Mouse (Mus musculus): ENCODE results near the gene Krt87. TPM values are rescaled to one million over a fixed set of nuclear protein-coding genes. Genes with fewer than 3 reads are reported as not detected.
A peak's percentile ranks its signal among the peaks of the same experiment; 100 is the strongest.

Krt87 gene
- under 1 TPM; 0.55 to 0.62 TPM for total RNA-seq (2021)
- long read RNA-seq, result 0 reads

DNA sequence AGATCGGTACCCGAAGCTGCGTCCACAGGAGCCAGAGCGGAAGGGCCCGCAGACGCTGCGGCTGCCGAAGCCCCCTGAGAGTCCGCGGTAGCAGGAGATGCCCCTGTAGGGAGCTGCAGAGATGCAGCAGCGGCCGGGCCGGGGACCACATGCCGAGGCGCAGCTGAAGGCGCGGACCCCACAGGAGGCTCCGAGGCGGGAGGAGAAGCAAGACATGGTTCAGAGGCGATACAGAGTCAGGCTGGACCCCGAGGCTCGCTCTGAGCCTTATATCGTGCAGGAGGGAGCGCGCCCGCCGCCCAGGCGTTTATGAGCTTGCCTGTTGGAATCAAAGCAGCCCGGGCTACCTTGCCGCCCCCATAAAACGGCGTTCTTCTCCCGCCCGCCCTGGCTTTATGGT is at the start of gene Krt87:
Gene Krt87 (minus strand): TSS at position 250 of the 400 bp plus-strand sequence.
- DNase-seq (ENCODE audit: low spot score in 2 of 2), result no peak

DNA sequence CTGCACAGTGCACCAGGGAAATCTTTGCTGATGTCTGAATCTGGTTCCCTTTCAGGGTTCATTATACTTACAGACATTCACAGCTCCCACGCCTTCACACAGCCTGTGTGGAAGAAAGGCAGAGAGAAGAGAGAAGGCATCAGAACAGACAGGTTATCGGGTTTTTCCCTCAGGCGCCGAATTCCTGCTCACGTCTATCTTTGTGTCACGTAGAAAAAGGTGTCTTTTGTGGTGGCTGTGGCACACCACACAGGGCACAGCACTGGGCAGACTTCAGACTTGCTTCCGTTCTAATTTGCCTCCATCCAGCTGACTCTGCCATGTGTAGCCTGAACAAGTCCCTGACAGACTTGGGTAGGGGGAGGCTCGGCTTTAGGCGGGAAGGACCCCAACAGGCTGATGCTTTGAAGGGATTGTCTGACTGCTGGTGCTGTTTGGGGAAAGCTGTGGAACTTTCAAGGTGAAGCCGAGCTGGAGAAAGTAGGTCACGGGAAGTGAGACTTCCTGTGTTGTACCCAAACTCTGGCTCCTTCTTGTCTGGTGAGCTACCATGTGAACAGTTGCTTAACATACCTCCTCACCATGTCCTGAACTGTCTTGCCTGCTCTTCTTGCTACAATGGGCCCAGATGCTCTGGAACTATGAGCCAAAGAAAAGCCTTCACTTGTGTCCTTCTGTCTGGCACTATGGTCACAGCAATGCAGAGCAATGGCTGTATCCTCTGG is 47.5 kb upstream of the Krt87 start:
- DNase-seq (ENCODE audit: low spot score in 2 of 2), result no peak

DNA sequence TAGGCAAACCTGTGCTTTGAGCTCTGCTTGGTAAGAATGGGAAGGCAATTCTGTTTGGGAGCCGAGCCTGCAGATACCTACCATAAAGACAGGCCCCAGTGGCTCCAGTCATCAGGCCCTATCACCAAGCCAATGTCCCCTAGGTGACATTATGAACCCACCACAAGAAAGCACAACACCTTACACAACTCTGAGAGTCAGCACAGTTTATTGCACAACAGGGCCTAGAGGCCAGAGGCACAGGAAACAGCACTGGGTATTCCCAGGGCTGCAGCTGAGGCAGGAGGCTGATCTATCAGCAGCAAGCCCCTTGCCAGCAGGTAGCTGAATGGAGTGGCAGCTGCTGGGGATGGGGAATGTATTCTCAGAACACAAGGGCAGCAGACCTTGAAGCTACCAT is 46.3 kb upstream of the Krt87 start:
- DNase-seq (ENCODE audit: low spot score in 2 of 2), result no peak

DNA sequence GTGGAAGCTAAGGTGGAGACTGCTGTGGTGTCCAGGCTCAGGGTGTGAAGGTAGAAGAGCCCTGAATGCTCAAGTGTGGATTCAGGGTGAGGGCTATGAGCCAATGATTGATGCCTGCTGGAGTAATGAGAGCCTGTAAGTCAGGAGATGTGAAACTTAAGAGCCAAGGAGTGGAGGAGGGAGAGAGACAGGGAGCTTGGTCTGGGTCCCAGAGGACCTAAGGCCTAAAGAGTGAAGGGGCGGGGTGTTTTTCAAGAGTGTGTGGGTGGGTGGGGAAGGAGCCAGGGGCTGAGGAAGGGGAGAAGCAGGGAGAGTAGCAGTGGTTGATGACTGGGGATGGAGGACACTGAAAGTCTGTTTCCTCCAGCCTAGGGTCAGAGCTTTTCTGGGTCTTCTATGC is 45.0 kb upstream of the Krt87 start:
- no peak for DNase-seq (ENCODE audit: low spot score in 2 of 2)

DNA sequence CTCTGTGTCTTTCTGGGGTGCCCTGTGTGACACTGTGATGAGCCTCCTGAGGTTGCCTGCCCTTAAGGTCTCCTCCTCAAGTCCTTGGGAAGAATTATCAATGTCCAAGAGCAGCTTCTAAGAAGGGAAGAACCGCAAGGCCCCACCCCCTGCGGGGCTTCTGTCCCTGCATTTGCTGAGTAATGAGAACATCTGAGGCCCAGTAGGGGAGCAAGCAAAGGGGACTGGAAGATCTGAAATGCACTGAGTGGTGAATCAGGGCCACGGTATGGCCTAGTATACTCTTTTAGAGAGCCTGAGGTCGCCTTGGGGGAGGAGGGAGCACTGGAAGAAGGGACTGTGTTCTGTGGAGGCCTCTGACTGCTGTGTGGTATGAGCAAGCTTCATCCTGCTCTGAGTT is 43.5 kb upstream of the Krt87 start:
- no peak for DNase-seq (ENCODE audit: low spot score in 2 of 2)

DNA sequence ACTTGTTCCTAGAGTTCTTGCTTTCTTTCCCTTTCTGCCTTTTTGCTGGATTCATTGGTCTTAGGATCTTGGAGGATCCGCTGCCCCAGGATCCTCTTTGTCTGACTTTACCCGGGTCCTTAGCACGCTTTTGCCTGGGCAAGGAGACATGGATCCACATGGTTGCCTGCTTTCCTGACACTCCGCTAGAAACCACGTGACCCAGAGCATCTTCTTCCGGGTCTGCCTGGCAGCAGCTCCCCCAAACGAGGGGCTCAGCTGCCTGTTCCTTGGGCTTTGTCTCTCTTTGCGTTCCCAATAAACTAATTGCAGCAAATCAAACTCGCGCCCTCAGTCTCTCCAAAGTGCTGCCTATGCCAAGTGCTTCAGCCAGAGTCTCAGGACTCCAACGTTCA is 41.1 kb upstream of the Krt87 start:
- no peak for DNase-seq (ENCODE audit: low spot score in 2 of 2)

DNA sequence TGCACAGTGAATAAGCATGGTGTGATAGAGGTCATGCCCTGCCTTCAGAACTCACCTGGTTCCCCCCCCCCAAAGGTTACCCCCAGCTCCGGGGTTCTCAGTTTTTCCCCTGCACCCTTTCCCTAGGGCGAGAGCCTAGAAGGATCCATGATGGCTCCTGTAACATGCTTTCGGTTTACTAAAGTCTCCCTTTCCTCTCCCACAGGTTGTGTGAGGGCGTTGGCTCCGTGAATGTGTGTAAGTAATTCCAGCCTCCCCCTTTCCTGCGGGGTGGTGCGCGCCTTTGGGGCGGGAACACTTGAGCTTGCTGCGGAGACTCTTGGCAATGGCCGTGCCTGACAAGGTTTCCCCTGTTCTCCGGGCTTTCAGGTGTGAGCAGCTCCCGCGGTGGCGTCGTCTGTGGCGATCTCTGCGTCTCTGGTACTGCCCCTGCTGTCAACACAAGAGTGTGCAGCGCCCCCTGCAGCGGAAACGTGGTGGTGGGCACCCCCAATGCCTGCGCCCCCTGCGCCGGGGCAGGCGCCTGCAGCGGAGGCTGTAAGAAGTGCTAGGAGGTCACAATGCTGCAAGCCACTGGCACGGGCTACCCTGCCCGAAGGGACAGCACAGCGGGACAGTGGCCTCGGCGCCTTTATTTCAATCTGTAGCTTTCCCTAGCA is 40.5 kb upstream of the Krt87 start:
- DNase-seq (ENCODE audit: low spot score in 2 of 2), result peak; percentile 72 to 79

DNA sequence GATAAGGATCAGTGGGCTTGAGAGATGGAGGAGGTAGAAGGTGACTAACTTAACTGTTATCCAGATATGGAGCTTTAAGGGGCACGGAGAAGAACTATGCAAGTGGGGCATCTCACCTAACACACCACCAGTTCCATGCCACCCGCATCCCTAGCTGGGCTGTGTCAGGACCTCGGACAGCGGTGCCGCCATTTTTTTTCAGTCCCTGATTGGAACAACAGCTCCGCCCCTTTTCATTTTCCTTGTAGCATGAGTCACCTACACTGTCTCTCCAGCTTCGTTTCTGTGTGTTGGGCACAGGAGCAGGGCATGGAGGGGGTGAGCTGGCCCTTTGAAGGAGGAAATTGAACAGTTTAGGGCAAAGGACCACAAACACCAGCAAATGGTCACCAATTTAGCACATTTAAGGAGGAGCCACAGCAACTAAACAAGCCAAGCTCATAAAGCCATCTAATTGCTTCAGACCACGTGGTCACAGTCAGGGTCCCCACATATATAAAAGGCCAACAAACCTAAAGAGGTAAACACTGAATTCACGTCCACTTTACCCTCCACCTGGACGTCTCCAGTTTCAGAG is 34.4 kb upstream of the Krt87 start, which contains the start of gene Krt86:
Gene Krt86 (plus strand): TSS at position 527 of the 577 bp plus-strand sequence.
- no peak for DNase-seq (ENCODE audit: low spot score in 2 of 2)

DNA sequence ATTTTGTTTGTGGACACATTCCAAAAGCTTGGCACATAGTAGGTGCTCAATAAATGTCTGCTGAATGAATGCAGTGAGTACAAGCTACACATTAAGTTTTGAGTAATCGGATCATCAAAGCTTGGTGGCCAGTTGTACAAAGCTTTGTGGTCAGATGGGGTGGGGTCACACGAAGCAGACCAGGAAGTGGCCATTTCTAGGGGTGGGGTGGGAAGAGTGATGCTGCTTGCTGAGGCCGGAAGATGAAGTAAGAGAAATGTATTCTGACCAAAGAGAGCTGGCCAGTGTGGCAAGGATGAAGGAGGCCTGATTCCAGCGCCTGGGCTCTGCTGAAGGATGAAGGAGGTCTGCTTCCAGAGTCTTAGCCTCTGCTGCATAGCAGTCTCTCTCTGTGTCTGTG is 30.5 kb upstream of the Krt87 start:
- DNase-seq (ENCODE audit: low spot score in 2 of 2), result no peak

DNA sequence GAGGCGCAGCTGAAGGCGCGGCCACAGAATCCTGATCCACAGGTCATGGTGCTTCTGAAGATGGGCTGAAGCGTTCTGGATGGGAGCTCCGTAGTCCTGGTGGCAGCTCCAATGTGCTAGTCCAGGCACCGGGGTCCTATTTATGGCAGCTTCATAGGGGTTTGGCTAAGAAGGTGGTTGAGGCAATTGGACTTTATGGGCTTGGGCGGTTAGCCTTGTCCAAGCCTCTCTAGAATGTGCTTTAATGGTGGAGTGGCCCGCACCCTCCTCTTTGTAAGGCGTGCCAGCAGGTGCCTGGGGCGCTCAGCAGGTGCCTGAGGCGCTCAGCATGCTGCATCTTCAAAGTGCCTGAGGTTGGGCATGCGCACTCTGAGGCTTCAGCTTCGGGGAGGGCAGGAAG is 25.0 kb upstream of the Krt87 start, which contains the start of gene Krt81:
Gene Krt81 (minus strand): TSS at position 101 of the 400 bp plus-strand sequence.
- DNase-seq (ENCODE audit: low spot score in 2 of 2), result no peak

DNA sequence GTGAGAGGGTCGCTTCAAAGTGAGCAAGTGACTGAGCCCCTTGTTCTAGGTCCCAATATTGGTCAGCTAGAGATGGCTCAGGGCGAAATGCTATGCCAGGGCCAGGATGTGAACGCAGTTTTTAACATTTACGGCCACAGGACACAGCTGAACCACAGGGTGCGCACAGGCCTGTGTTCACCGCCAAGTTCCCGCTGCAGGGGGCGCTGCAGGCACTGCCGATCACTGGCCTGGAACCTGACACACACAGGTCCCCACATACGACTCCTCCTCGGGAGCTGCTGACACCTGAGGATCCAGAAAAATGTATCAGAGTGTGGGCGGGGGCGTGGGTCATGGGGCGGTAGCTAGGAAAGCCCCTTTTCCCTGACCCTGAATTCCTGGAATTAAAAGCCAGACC is 20.7 kb upstream of the Krt87 start:
- DNase-seq (ENCODE audit: low spot score in 2 of 2), result no peak

DNA sequence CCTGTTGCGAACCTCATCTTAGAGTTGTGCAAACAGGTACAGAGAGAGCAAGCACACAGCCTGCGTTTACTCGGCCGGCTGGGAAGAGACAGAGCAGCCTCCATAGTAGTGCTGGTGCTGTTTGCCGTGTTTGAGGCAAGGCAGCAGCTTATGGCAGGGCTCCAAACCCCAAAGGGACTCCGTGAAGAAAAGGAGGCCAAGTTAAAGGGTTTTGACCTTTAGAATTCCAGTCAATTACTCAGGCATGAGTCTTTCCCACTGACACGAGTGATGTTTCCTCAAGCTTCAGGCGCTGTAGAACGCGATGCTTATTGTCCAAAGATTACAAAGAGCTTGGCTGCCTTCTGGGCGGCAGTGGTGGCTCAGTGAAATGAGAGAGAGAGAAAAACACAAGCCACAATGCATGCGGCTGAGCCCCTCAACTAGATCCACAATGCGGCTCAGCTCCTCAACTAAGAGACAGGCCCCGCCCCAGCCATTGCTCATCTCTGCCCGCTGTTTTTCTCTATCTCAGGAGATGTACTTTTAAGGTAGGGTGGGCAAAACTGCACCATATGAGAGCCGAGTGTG is 19.8 kb upstream of the Krt87 start:
- no peak for DNase-seq (ENCODE audit: low spot score in 2 of 2)

DNA sequence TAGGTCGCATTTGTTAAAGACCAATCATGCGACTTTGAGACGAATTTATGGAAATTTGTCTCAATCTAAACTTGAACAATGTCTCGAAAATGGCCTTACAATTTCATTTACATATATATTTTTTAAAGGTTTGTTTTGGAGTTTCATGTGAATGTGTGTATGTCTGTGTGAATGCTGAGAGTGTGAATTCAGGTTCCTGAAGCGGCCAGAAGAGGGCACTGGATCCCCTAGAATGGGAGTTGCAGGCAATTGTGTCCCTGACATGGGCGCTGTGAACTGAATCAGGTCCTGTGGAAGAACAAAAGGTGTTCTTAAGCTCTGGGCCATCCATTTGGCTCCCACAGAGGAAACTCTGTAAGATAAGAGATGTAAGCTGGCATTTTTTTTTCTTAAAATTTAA is 17.3 kb upstream of the Krt87 start:
- DNase-seq (ENCODE audit: low spot score in 2 of 2), result no peak

DNA sequence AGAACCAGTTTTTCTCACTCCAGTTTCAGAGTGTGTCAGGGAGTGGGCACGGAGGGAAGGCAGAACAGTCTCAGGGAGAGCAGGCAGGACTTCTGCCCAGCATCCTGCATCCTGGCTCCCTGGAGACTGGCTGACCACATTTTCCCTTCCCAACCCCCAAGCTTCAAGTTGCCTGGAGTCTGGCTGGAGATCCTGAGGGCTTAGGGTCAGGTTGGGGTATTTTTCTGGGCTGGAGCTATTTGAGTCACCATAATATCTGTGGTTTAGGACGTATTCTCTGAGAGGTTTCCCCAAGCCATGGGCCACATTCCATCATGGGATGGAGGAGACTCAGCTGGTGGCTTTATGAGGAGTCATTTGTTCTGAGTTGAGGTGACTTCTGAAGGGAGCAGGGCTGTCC is 16.7 kb upstream of the Krt87 start:
- no peak for DNase-seq (ENCODE audit: low spot score in 2 of 2)

DNA sequence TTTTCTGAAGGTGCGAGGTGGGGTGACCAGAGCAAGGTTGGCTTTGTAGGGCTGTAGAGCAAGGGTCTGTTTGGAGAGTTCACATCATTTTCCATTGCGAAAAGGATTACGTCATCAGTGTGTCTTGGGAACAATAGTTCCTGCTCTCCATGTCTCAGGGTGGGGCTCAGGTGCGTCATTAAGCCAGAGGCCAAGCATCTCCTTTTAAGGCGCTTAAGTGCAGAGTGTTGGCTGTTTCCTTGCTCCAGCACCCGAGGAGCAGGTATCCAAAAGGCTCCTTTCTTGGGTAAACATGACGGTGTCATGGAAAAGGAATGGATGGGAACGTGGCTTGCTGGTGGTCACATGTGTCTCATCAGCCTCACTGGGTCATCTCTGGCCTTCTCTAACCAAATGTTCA is 16.2 kb upstream of the Krt87 start:
- no peak for DNase-seq (ENCODE audit: low spot score in 2 of 2)

DNA sequence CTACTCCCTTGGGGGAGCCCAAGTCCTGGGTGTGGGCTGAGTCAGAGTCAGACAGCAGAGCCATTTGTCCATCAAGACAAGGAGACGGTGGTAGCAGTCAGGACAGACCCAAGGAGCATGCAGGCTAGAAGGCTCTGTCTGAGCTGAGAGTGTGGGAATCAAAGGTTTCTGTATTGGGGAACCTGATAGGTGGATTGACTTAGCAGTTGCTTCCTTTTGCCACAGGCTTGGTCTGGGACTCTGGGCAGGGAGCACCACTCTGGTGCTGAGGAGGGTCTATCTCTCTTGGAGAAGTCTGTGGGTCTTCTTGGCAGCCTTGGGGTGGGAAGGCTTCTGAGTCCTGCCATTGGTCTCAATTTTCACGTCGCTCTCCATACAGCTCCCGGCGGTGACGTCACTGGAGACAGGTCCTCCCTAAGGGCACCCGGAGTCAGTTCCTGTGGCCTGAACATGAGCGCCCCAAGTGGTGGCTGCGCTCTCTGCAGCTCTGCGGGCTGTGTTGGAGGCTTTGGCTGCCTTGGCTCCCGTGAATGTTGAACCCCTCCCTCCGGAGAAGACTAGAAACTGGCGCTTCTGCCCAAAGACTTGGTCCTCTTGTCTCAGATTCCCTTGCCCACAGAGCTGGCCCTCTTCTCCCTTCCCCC is 14.6 kb upstream of the Krt87 start:
- DNase-seq (ENCODE audit: low spot score in 2 of 2), result peak; percentile 79 to 83

DNA sequence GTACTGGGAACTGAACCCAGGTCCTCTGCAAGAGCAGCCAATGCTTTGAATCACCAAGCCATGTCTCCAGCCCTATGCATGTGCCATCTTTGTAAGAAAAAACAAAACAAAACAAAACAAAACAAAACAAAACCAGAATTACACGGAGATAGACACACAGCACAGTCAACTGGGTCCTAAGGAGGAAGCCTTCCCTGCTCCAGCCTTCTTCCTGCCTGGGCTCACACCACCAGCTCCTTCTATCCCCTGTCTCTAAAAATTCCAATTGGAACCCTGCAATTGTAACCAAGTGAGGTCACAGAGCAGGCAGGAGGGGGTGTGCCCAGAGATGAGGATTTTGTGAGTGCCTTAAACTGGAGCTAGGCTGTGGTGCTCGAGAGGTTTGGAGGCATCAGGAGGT is 8.8 kb upstream of the Krt87 start, which contains the start of gene Krt88:
Gene Krt88 (plus strand): TSS at position 301 of the 400 bp plus-strand sequence.
- DNase-seq (ENCODE audit: low spot score in 2 of 2), result no peak

DNA sequence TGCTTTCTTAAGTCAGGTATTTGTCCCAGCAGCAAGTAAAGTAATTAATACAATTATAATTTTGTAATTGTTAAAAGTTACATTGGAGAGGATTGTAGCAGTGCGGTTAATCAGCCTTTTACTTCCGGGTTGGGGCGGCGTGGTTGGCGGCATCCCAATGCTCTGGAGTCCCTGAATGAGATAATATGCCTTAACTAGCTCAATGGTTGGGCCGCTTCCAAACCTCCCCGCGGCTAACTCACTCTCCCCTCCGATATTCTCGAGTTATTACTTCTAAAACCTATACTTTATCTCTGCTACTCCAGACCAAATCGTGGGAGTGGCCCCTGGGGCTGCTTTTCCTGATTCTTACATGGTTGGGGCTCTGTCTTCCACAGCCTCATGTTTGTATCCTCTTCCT is 8.0 kb upstream of the Krt87 start:
- DNase-seq (ENCODE audit: low spot score in 2 of 2), result no peak

DNA sequence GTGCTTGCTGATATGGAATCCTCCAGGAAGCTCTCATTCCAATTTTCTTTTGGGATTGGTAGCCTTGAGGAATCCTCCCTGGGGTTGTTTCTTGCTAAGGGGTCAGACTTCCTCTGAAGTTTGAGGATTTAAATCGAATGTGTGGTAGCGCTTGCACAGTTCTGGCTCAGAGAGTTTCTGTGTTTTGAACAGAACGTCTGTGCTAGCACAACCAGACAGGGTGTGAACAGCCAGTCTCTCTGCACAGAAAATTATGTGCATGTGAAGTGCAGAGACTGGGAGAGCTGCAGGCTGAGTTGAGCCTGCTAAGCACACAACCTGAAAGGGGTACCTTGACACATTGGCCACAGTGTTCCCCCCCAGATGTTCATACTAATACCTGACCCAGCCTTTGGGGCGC is 2.2 kb upstream of the Krt87 start:
- no peak for DNase-seq (ENCODE audit: low spot score in 2 of 2)

DNA sequence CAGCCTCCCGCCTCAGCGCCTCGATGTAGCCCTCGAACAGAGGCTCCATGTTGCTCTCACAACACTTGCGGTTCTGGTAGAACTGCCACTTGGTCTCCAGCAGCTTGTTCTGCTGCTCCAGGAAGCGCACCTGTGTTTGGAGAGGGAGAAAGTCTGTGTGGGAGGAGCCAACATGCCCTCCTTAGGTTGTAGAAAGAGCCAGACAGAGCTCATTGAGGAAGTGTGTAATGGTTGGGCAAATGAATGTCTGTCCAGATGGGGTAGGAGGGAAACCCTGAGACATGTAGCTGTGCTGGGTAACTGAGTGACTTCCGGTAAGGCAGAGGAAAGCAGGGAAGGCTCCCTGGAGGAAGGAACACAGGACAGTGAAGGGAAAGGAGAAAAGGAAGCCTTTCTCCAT is 2.0 kb downstream of the Krt87 start:
- no peak for DNase-seq (ENCODE audit: low spot score in 2 of 2)

DNA sequence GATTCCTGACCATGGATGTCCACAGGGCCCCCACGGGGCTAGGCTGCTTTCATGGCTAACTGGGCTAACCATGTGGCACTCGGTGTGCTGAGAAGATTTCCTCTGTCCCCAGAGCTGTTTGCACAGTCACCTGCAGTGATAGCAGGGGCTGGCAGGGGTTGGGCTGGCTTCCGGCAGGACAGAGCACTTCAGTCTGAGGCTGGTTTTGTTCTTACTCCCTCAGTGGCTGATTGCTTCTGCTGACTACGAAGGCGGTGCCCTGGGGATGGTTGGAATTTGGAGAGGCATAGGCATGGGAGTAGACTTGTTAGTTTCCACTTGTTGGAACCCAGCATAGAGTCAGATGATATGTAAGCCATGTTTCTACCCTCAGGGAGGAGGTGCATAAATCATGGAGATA is 13.7 kb downstream of the Krt87 start:
- no peak for DNase-seq (ENCODE audit: low spot score in 2 of 2)

DNA sequence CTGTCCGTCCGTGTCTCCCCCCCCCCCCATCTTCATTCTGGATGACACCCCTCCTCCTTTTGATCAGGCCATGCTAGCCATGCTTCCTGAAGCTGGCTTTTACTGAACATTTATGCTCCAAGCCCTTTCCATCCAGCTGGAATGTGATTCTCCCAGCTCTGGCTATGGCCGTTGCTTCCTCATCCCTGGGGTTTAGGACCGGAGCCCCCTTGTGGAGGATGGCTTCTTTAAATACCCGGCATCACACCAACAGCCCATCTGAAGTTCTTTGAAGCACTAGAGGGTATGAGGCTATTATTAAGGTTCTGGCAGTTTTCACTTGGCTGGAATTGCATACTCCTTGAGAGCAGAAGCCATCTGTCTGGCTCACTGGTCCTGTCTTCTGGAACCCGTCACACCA is 17.7 kb downstream of the Krt87 start:
- peak; percentile 23 to 43 for DNase-seq (ENCODE audit: low spot score in 2 of 2)

All from layer of hippocampus, postnatal 10 days (tissue).